Mouse (Mus musculus) lung, postnatal 0 days (tissue): ENCODE data around the gene Med28.

Source experiments
- CTCF ChIP-seq: IDR thresholded peaks from 2 replicates; pipeline ENCODE4 v1.5.1; 2016; ENCODE audit warnings: antibody characterized with exemption, mild to moderate bottlenecking
- EP300 ChIP-seq: IDR thresholded peaks from 2 replicates; pipeline ENCODE4 v1.6.1; 2016; ENCODE audit warnings: antibody characterized with exemption, mild to moderate bottlenecking, control low read depth

GRCm38 (mm10) chr5:45543374-45543773 lies 23.3 kb downstream of the Med28 start:
- TF ChIP-seq CTCF (no peak), EP300 (no peak)
